Mouse (Mus musculus): ENCODE data around the gene Slc38a1. TPM values are rescaled to one million over a fixed set of nuclear protein-coding genes. Genes with fewer than 3 reads are reported as not detected.

The Slc38a1 gene
- polyA plus RNA-seq, 2 experiments: 50.4 to 57.7 TPM

DNA sequence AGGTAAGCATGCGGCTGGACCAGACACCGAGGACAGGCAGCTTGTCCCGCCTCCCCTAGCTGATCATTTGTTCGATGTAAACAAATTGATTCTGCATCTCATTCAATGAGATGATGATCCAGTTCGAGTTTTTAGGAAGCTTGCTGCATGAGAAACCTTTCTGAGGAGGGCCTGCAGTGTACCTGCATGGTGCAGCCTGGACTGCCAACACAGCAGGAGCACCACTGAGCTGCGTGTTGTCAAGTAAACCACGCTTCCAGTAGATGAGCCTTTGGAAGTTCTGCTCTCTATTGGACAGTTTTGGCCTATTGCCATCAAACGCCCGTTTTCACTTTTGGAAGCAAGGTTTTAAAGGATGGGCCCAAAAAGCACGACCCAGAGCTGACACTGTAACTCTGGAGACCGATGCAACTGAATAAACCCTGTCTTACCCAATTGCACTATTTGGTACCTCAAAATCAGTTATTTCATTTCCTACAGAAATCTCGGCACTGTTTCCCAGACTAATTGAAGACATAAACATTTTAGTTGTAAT lies 46.1 kb upstream of the Slc38a1 start:
- ATAC-seq (ENCODE audit: low FRiP score, low read depth) (no peak), DNase-seq (ENCODE audit: low spot score) (no peak)
- Histone ChIP-seq H3K4me1 (ENCODE audit: control insufficient read depth, insufficient read depth, low read length) (peaks cover 8% of the 10 kb centered on the region), H3K9me3 (ENCODE audit: control insufficient read depth, low read length) (no peaks in the 10 kb centered on the region), H3K27ac (replicated peaks; ENCODE audit: low read depth, low read length) (no peak overlapping the region), H3K4me2 (replicated peaks; ENCODE audit: low read depth, low read length, severe bottlenecking) (no peak overlapping the region), H3K9ac (ENCODE audit: low read depth, low read length, severe bottlenecking) (no peak overlapping the region), H3K36me3 (ENCODE audit: control insufficient read depth, insufficient read depth, low read length) (peaks cover 66% of the 10 kb centered on the region), H3K4me3 (replicated peaks; ENCODE audit: low read length) (no peak overlapping the region), H3K27me3 (ENCODE audit: control insufficient read depth, insufficient read depth, low read length) (no peaks in the 10 kb centered on the region)
- TF ChIP-seq POLR2A (IDR thresholded peaks at IDR 0.05; ENCODE audit: borderline replicate concordance, extremely low read depth, insufficient read depth, insufficient read length): no peak
- 88% methylated on average over 12 of the region's 12 CpGs for WGBS

DNA sequence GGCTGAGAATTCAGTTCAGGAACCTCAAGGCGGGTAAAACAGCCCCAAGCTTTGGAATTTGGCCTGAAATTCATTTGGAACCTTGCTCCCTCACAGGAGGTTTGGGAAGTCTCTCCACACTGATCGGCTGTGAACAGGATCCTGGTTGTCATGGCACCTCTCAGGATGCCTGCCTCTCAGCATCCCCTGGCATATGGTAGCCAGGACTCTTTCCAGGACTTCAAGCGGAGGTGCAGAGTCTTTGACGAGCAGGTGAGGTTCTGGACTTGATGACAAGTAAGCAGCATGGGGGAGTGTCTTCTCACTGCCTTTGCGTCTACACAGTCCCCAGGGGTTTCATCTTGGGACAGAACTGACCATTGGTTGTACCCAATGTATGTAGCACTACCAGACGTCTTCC lies 45.3 kb upstream of the Slc38a1 start:
- peaks cover 58% of the 10 kb centered on the region for H3K36me3 ChIP-seq (ENCODE audit: control insufficient read depth, insufficient read depth, low read length)
- no peak overlapping the region for H3K4me2 ChIP-seq (replicated peaks; ENCODE audit: low read depth, low read length, severe bottlenecking)
- no peak overlapping the region for H3K9ac ChIP-seq (ENCODE audit: low read depth, low read length, severe bottlenecking)
- no peaks in the 10 kb centered on the region for H3K27me3 ChIP-seq (ENCODE audit: control insufficient read depth, insufficient read depth, low read length)
- H3K4me1 ChIP-seq (ENCODE audit: control insufficient read depth, insufficient read depth, low read length): peaks cover 6% of the 10 kb centered on the region
- 73% methylated on average over 6 of the region's 6 CpGs for WGBS
- no peaks in the 10 kb centered on the region for H3K9me3 ChIP-seq (ENCODE audit: control insufficient read depth, low read length)
- H3K4me3 ChIP-seq (replicated peaks; ENCODE audit: low read length): no peak overlapping the region
- ATAC-seq (ENCODE audit: low FRiP score, low read depth): no peak
- DNase-seq (ENCODE audit: low spot score): no peak
- no peak overlapping the region for H3K27ac ChIP-seq (replicated peaks; ENCODE audit: low read depth, low read length)
- no peak for TF ChIP-seq POLR2A (IDR thresholded peaks at IDR 0.05; ENCODE audit: borderline replicate concordance, extremely low read depth, insufficient read depth, insufficient read length)

DNA sequence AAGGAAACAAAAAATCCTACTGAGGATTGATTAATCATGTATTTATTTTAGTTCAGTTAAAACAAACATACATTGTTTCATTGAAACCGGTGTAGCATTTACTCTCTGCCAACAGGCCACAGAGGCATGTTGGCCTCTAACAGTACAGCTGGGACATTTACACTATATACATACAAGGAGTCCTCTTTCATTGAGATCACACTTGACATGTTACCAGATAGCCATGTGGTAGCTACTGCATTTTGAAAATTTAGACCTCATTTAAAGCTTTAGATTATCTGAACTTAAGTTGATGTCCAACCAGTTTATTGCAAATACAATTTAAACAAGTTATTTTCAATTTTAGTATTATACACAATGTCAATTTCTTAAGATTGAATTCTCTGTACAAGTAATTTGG lies 44.7 kb upstream of the Slc38a1 start:
- H3K4me1 ChIP-seq (ENCODE audit: control insufficient read depth, insufficient read depth, low read length): peaks cover 6% of the 10 kb centered on the region
- DNase-seq (ENCODE audit: low spot score) (no peak), ATAC-seq (ENCODE audit: low FRiP score, low read depth) (no peak)
- no peaks in the 10 kb centered on the region for H3K27me3 ChIP-seq (ENCODE audit: control insufficient read depth, insufficient read depth, low read length)
- no peak overlapping the region for H3K4me2 ChIP-seq (replicated peaks; ENCODE audit: low read depth, low read length, severe bottlenecking)
- no peak overlapping the region for H3K27ac ChIP-seq (replicated peaks; ENCODE audit: low read depth, low read length)
- H3K36me3 ChIP-seq (ENCODE audit: control insufficient read depth, insufficient read depth, low read length): peaks cover 51% of the 10 kb centered on the region
- H3K4me3 ChIP-seq (replicated peaks; ENCODE audit: low read length): no peak overlapping the region
- no peaks in the 10 kb centered on the region for H3K9me3 ChIP-seq (ENCODE audit: control insufficient read depth, low read length)
- no peak overlapping the region for H3K9ac ChIP-seq (ENCODE audit: low read depth, low read length, severe bottlenecking)
- TF ChIP-seq POLR2A (IDR thresholded peaks at IDR 0.05; ENCODE audit: borderline replicate concordance, extremely low read depth, insufficient read depth, insufficient read length): no peak
- 64% methylated on average over 1 of the region's 1 CpGs for WGBS

DNA sequence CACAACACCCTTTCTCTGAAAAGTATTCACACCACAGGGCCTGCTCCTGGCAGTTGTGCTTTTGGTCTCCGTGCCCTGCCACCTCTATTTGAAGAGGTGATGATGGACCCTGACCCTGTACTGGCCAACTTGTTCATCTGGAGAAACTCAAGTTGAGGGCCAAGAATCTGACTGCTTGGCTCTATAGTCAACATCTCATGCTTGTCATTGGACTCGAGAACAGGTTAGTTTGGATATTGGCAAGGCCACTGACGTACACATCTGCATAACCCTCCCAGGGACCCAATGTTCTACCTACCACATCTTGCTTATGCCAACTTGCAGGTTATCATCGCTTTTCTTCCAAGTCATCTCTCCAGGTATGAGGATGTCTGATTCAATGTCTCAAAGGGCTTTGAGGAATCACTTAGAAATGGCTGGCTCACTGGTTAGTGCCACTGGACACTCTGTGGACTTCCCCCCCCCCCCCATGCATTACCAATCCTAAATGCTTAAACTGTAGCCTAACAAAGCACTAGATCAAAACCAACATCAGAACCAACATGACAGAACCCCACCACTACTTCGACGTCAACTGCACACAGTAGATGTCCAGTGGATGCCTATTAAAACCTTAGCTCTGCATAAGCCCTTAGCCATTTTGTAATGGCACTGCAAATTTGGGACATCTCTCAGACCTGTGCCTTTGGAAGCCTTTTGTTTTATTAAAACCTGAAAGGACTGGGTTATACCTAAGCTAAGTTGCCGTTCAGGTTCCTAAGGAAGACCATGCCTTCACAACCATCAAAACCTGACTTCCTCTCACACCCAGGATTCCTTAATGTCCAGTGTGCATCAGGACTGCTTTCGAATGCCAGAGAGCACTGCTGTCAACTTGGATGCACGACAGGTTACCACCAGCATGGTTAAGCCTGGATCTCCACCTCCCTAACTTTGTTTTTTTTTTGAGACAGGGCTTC lies 43.8 kb upstream of the Slc38a1 start:
- peaks cover 42% of the 10 kb centered on the region for H3K36me3 ChIP-seq (ENCODE audit: control insufficient read depth, insufficient read depth, low read length)
- H3K4me2 ChIP-seq (replicated peaks; ENCODE audit: low read depth, low read length, severe bottlenecking): no peak overlapping the region
- DNase-seq (ENCODE audit: low spot score): no peak
- 82% methylated on average over 9 of the region's 9 CpGs for WGBS
- H3K4me1 ChIP-seq (ENCODE audit: control insufficient read depth, insufficient read depth, low read length): peaks cover 6% of the 10 kb centered on the region
- no peak for TF ChIP-seq POLR2A (IDR thresholded peaks at IDR 0.05; ENCODE audit: borderline replicate concordance, extremely low read depth, insufficient read depth, insufficient read length)
- no peak for ATAC-seq (ENCODE audit: low FRiP score, low read depth)
- H3K9ac ChIP-seq (ENCODE audit: low read depth, low read length, severe bottlenecking): no peak overlapping the region
- H3K27me3 ChIP-seq (ENCODE audit: control insufficient read depth, insufficient read depth, low read length): no peaks in the 10 kb centered on the region
- no peak overlapping the region for H3K4me3 ChIP-seq (replicated peaks; ENCODE audit: low read length)
- no peaks in the 10 kb centered on the region for H3K9me3 ChIP-seq (ENCODE audit: control insufficient read depth, low read length)
- H3K27ac ChIP-seq (replicated peaks; ENCODE audit: low read depth, low read length): no peak overlapping the region

DNA sequence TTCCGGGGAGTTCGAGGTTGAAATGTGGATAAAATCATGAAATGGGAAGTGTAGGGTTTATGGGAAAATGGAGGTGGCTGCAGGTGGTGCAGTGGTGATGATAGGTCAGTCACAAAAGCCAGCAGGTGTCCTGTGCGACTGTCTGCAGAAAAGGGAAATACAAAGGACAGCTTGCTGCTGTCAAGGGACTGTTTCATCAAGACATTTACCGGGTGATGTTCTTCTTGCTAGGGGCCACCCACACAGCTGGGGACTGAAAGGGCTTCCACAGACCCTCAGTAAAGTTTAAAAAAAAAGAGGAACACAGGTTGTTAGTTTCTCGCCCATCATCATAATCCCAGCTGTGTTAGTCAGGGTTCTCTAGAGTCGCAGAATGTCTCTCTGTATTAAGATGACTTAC lies 42.6 kb upstream of the Slc38a1 start:
- H3K27ac ChIP-seq (replicated peaks; ENCODE audit: low read depth, low read length): no peak overlapping the region
- ATAC-seq (ENCODE audit: low FRiP score, low read depth) (no peak), DNase-seq (ENCODE audit: low spot score) (no peak)
- no peak overlapping the region for H3K4me2 ChIP-seq (replicated peaks; ENCODE audit: low read depth, low read length, severe bottlenecking)
- H3K36me3 ChIP-seq (ENCODE audit: control insufficient read depth, insufficient read depth, low read length): peaks cover 30% of the 10 kb centered on the region
- no peaks in the 10 kb centered on the region for H3K9me3 ChIP-seq (ENCODE audit: control insufficient read depth, low read length)
- no peaks in the 10 kb centered on the region for H3K27me3 ChIP-seq (ENCODE audit: control insufficient read depth, insufficient read depth, low read length)
- H3K4me3 ChIP-seq (replicated peaks; ENCODE audit: low read length): no peak overlapping the region
- H3K4me1 ChIP-seq (ENCODE audit: control insufficient read depth, insufficient read depth, low read length): peaks cover 6% of the 10 kb centered on the region
- no peak for TF ChIP-seq POLR2A (IDR thresholded peaks at IDR 0.05; ENCODE audit: borderline replicate concordance, extremely low read depth, insufficient read depth, insufficient read length)
- H3K9ac ChIP-seq (ENCODE audit: low read depth, low read length, severe bottlenecking): no peak overlapping the region
- 66% methylated on average over 6 of the region's 6 CpGs for WGBS
